Mouse (Mus musculus): ENCODE data around the gene Dnah1. TPM values are rescaled to one million over a fixed set of nuclear protein-coding genes. Genes with fewer than 3 reads are reported as not detected.

Gene Dnah1
- polyA plus RNA-seq, 1 experiment: 2.9 TPM

DNA sequence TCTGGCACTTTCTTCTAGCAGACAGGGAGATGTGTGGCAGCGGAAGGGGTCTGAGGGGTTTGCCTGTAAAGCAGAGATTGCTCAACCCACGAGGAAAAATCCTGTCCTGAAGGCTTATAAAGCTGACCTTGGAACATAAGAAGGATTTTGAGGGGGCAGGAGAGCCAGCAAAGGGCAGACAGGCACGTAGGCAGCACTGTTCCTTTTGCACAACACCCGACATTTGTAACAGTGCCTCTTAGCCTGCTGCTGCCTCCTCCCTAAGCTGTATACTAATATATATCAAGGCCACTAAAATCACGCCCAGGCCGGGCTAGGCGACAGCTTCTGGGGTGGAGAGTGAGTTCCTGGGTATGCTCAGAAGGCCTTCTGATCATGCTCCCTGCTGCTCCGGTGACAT lies 93.3 kb downstream of the Dnah1 start:
- Histone ChIP-seq H3K4me1 (ENCODE audit: control insufficient read depth, insufficient read depth, low read length) (peaks cover 2% of the 10 kb centered on the region), H3K36me3 (ENCODE audit: control insufficient read depth, insufficient read depth, low read length, poor library complexity, severe bottlenecking) (no peaks in the 10 kb centered on the region), H3K4me3 (ENCODE audit: low read depth, low read length) (no peak overlapping the region), H3K9ac (ENCODE audit: low read depth, poor library complexity, severe bottlenecking) (no peak overlapping the region), H3K9me3 (replicated peaks; ENCODE audit: control insufficient read depth, insufficient read depth, low read length, poor library complexity, severe bottlenecking) (no peaks in the 10 kb centered on the region), H3K27me3 (ENCODE audit: control insufficient read depth, insufficient read depth, low read length, poor library complexity, severe bottlenecking) (no peaks in the 10 kb centered on the region), H3K27ac (ENCODE audit: insufficient read depth, low read length) (no peak overlapping the region)
- no peak for TF ChIP-seq EP300 (IDR thresholded peaks at IDR 0.05; ENCODE audit: insufficient read depth, low read depth, low read length)
- TF ChIP-seq POLR2A (IDR thresholded peaks at IDR 0.05; ENCODE audit: insufficient read depth, low read length): no peak
- TF ChIP-seq CTCF (IDR thresholded peaks at IDR 0.05; ENCODE audit: low read depth, low read length): no peak

DNA sequence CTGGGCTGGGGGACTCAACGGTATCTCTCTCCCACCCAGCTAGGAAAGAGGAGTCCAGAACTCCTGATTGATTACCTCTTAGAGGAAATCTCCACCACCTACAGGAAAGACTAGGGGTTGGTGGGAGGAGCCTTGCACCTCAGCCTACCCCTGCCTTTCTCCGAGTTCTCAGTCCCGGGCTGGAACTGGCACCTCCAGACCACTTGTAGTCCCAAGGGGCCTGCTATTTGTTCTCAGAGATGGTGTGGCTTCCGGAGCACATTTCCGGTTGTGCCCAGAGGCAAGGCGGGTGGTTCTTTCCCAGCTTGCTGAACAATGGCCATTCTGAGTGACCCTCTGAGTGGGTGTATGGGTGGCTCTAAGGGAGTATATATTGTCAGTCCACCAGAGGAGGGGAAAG lies 95.5 kb downstream of the Dnah1 start:
- no peak for TF ChIP-seq POLR2A (IDR thresholded peaks at IDR 0.05; ENCODE audit: insufficient read depth, low read length)
- TF ChIP-seq EP300 (IDR thresholded peaks at IDR 0.05; ENCODE audit: insufficient read depth, low read depth, low read length): 0 out of 2 replicates have a peak, but pooled peaks have one; percentile 18
- no peaks in the 10 kb centered on the region for H3K9me3 ChIP-seq (replicated peaks; ENCODE audit: control insufficient read depth, insufficient read depth, low read length, poor library complexity, severe bottlenecking)
- no peak overlapping the region for H3K4me3 ChIP-seq (ENCODE audit: low read depth, low read length)
- peaks cover 2% of the 10 kb centered on the region for H3K4me1 ChIP-seq (ENCODE audit: control insufficient read depth, insufficient read depth, low read length)
- no peaks in the 10 kb centered on the region for H3K27me3 ChIP-seq (ENCODE audit: control insufficient read depth, insufficient read depth, low read length, poor library complexity, severe bottlenecking)
- H3K27ac ChIP-seq (ENCODE audit: insufficient read depth, low read length): no peak overlapping the region
- no peak overlapping the region for H3K9ac ChIP-seq (ENCODE audit: low read depth, poor library complexity, severe bottlenecking)
- H3K36me3 ChIP-seq (ENCODE audit: control insufficient read depth, insufficient read depth, low read length, poor library complexity, severe bottlenecking): no peaks in the 10 kb centered on the region

DNA sequence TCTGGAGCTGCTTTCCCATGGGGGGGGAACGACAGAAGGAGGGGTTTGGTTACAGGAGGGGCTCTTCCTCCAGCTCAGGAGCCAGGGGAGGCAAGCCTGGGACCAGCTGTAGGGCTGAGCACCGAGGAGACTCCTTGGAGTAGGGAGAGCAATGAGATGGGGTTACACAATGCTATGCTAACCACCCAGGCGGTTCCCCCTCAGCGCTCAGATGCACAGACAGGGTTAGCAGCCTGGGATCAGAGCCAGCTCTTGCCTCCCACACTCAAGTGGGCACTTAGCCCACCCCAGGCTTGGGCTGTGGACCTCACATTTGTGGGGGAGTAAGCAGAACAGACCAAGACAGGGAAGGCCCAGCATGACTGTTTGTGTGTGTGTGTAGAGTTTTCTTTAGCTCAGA lies 96.7 kb downstream of the Dnah1 start:
- Histone ChIP-seq H3K4me1 (ENCODE audit: control insufficient read depth, insufficient read depth, low read length) (peaks cover 2% of the 10 kb centered on the region), H3K4me3 (ENCODE audit: low read depth, low read length) (no peak overlapping the region), H3K9ac (ENCODE audit: low read depth, poor library complexity, severe bottlenecking) (no peak overlapping the region), H3K9me3 (replicated peaks; ENCODE audit: control insufficient read depth, insufficient read depth, low read length, poor library complexity, severe bottlenecking) (no peaks in the 10 kb centered on the region), H3K36me3 (ENCODE audit: control insufficient read depth, insufficient read depth, low read length, poor library complexity, severe bottlenecking) (no peaks in the 10 kb centered on the region), H3K27me3 (ENCODE audit: control insufficient read depth, insufficient read depth, low read length, poor library complexity, severe bottlenecking) (no peaks in the 10 kb centered on the region), H3K27ac (ENCODE audit: insufficient read depth, low read length) (no peak overlapping the region)
- TF ChIP-seq EP300 (IDR thresholded peaks at IDR 0.05; ENCODE audit: insufficient read depth, low read depth, low read length) (no peak), POLR2A (IDR thresholded peaks at IDR 0.05; ENCODE audit: insufficient read depth, low read length) (no peak), CTCF (IDR thresholded peaks at IDR 0.05; ENCODE audit: low read depth, low read length) (no peak)

DNA sequence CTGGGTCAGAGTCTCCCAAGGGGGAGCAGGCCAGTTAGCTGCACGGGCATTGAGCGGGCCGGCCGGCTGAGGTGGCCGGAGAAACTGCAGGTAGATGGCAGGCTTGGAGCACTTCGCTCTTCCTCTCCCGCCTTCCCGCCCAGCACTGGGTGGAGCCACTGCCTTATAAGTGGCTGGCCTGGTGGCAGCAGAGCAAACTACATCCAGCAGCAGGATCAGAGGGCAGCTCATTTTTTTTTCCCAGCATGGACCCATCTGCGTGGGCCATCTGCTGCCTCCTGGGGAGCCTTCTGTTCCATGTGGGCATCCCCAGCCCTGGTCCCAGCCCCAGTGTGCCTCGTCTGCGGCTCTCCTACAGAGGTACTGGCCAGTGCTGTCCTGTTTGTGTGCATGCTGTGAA lies 106.0 kb downstream of the Dnah1 start, which contains the start of gene Sema3g:
Gene Sema3g, plus strand, starts transcription at position 195 of the 400 bp plus-strand sequence.
- no peak within 1 kb of the TSS for H3K27ac ChIP-seq (ENCODE audit: insufficient read depth, low read length)
- H3K9me3 ChIP-seq (replicated peaks; ENCODE audit: control insufficient read depth, insufficient read depth, low read length, poor library complexity, severe bottlenecking): no peaks in the 10 kb centered on the region
- H3K9ac ChIP-seq (ENCODE audit: low read depth, poor library complexity, severe bottlenecking): no peak within 1 kb of the TSS
- no peaks in the 10 kb centered on the region for H3K4me1 ChIP-seq (ENCODE audit: control insufficient read depth, insufficient read depth, low read length)
- no peak within 1 kb of the TSS for H3K4me3 ChIP-seq (ENCODE audit: low read depth, low read length)
- no peak for TF ChIP-seq EP300 (IDR thresholded peaks at IDR 0.05; ENCODE audit: insufficient read depth, low read depth, low read length)
- peak; percentile 48 for TF ChIP-seq CTCF (IDR thresholded peaks at IDR 0.05; ENCODE audit: low read depth, low read length)
- TF ChIP-seq POLR2A (IDR thresholded peaks at IDR 0.05; ENCODE audit: insufficient read depth, low read length): no peak
- no peaks in the 10 kb centered on the region for H3K36me3 ChIP-seq (ENCODE audit: control insufficient read depth, insufficient read depth, low read length, poor library complexity, severe bottlenecking)
- no peaks in the 10 kb centered on the region for H3K27me3 ChIP-seq (ENCODE audit: control insufficient read depth, insufficient read depth, low read length, poor library complexity, severe bottlenecking)

DNA sequence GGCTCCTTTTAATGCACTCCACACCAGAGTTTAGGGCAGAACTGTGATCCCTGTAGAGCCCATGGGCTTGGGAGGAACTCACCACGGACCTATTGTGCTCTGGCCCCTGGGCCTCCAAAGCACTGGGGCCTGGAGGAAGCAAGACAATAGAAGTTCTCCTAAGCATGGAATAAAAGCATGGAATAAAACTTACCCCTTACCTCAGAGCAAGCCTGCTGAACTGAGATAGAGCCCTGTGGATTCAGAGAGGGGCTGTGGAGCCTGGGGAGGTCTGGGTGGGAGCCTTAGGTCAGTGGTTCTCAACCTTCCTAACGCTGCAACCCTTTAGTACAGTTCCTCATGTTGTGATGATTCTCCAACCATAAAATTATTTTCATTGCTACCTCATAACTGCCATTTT lies 106.8 kb downstream of the Dnah1 start, which contains the start of gene Nisch:
Gene Nisch, minus strand, starts transcription at position 101 of the 400 bp plus-strand sequence.
- Histone ChIP-seq H3K9ac (ENCODE audit: low read depth, poor library complexity, severe bottlenecking) (no peak within 1 kb of the TSS), H3K27ac (ENCODE audit: insufficient read depth, low read length) (no peak within 1 kb of the TSS), H3K36me3 (ENCODE audit: control insufficient read depth, insufficient read depth, low read length, poor library complexity, severe bottlenecking) (no peaks in the 10 kb centered on the region), H3K27me3 (ENCODE audit: control insufficient read depth, insufficient read depth, low read length, poor library complexity, severe bottlenecking) (no peaks in the 10 kb centered on the region), H3K4me3 (ENCODE audit: low read depth, low read length) (no peak within 1 kb of the TSS), H3K9me3 (replicated peaks; ENCODE audit: control insufficient read depth, insufficient read depth, low read length, poor library complexity, severe bottlenecking) (no peaks in the 10 kb centered on the region), H3K4me1 (ENCODE audit: control insufficient read depth, insufficient read depth, low read length) (no peaks in the 10 kb centered on the region)
- TF ChIP-seq POLR2A (IDR thresholded peaks at IDR 0.05; ENCODE audit: insufficient read depth, low read length) (no peak), EP300 (IDR thresholded peaks at IDR 0.05; ENCODE audit: insufficient read depth, low read depth, low read length) (no peak), CTCF (IDR thresholded peaks at IDR 0.05; ENCODE audit: low read depth, low read length) (no peak)

DNA sequence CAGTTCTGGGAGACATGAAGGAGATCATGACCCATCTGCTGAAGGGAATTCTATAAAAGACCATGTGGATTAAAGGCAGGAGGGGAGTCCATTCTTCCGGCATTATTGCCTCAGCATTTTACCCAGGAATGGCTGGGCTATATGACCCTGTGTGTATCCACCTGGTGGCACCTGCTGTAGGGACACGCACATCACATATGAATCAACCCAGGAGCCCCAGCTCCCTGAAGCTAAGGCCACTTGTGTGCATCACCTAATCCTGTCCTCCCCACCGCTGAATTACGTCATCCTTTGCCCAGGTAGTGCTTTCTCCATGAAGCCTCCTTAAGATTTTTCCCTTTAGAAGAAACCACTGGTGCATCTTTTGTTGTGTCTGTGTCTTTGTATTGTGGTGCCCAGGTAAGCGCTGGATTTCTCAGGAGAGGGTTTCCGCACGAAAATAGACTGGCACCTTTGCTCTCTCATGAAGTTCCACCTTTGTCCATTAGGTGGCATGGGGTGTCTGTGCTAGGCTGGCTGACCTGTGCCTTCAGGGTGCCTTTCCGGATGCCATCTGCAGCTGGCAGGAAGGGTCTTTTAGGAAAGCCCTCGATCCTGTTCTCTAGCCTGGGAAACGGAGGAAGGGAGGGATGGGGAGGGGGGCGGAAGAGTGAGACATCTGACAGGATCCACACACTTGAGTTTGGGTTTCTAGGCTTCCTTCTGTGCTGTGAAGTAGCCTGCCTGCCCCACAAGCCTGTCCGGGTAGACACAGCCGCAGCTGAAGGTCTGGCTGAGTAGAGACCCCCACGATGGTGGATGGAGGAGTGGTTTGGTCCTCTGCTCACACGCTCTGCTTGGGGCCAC lies 108.3 kb downstream of the Dnah1 start:
- no peaks in the 10 kb centered on the region for H3K9me3 ChIP-seq (replicated peaks; ENCODE audit: control insufficient read depth, insufficient read depth, low read length, poor library complexity, severe bottlenecking)
- no peak overlapping the region for H3K9ac ChIP-seq (ENCODE audit: low read depth, poor library complexity, severe bottlenecking)
- H3K27me3 ChIP-seq (ENCODE audit: control insufficient read depth, insufficient read depth, low read length, poor library complexity, severe bottlenecking): no peaks in the 10 kb centered on the region
- H3K27ac ChIP-seq (ENCODE audit: insufficient read depth, low read length): no peak overlapping the region
- H3K36me3 ChIP-seq (ENCODE audit: control insufficient read depth, insufficient read depth, low read length, poor library complexity, severe bottlenecking): no peaks in the 10 kb centered on the region
- no peak overlapping the region for H3K4me3 ChIP-seq (ENCODE audit: low read depth, low read length)
- H3K4me1 ChIP-seq (ENCODE audit: control insufficient read depth, insufficient read depth, low read length): no peaks in the 10 kb centered on the region
- TF ChIP-seq CTCF (IDR thresholded peaks at IDR 0.05; ENCODE audit: low read depth, low read length) (peak; percentile 70), EP300 (IDR thresholded peaks at IDR 0.05; ENCODE audit: insufficient read depth, low read depth, low read length) (no peak)
